Comparison of ENCODE assay signal across 25 mouse cellular contexts in the genomic region with DNA sequence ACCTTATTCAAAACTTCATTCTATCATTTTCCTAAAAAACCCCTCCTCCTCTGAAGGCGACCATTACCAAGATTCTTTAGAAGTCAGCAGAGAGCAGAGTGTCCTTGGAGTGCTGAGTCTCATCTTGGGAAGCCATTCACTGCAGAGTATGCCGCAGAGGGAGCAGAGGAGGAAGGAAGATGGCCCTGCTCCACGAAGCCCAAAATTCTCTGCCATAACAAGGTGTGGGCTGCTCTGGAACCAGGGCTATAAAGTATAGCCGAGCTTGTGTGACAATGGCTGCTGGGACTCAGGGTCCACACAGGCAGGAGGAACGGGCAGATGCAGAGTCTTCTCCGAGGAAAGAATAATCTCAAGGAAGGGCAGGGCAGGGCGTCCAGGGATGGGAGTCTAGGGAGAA.
"Had no signal": no experiment of that assay in that cellular context is flagged by ENCODE, and none has a peak within 500 bp of the region (broad histone marks: within the 10 kb centered on the region; RNA-seq: fewer than 3 reads in every experiment).

No protein-coding gene starts in this region.

- H3K27me3 ChIP-seq: kidney, embryonic 15.5 days; limb, embryonic 12.5 days; limb, embryonic 15.5 days; lung, embryonic 15.5 days; megakaryocyte, embryonic 14.5 days; midbrain, embryonic 13.5 days; neural tube, embryonic 13.5 days; stomach, embryonic 15.5 days had no signal

- H3K9ac ChIP-seq: kidney, embryonic 15.5 days; limb, embryonic 12.5 days; limb, embryonic 15.5 days; liver, embryonic 14.5 days; liver, postnatal 0 days; lung, embryonic 15.5 days; midbrain, embryonic 13.5 days; neural tube, embryonic 13.5 days; stomach, embryonic 15.5 days had no signal

- H3K4me3 ChIP-seq: kidney, embryonic 15.5 days; limb, embryonic 12.5 days; limb, embryonic 15.5 days; lung, embryonic 15.5 days; megakaryocyte, embryonic 14.5 days; midbrain, embryonic 10.5 days; midbrain, embryonic 13.5 days; myocyte; neural tube, embryonic 13.5 days; stomach, embryonic 15.5 days had no signal

- DNase-seq: kidney, adult 8-10 months; kidney, postnatal 10 days; kidney, postnatal 36 days; layer of hippocampus, adult 9-11 months; left cerebral cortex, postnatal 4 days; liver, postnatal 0 days; lung, postnatal 10 days; lung, postnatal 36 days; retina, postnatal 1 day; right cerebral cortex, postnatal 25 days; spleen, adult 18-20 months; thymus, postnatal 25 days had no signal

- H3K36me3 ChIP-seq: kidney, embryonic 15.5 days; limb, embryonic 12.5 days; limb, embryonic 15.5 days; lung, embryonic 15.5 days; midbrain, embryonic 10.5 days; midbrain, embryonic 13.5 days; neural tube, embryonic 13.5 days; stomach, embryonic 15.5 days had no signal

- H3K4me2 ChIP-seq: kidney, embryonic 15.5 days; limb, embryonic 12.5 days; limb, embryonic 15.5 days; liver, embryonic 11.5 days; lung, embryonic 15.5 days; midbrain, embryonic 13.5 days; neural tube, embryonic 13.5 days had no signal

- H3K27ac ChIP-seq: limb, embryonic 12.5 days; limb, embryonic 15.5 days; liver, embryonic 14.5 days; lung, embryonic 15.5 days; midbrain, embryonic 10.5 days; midbrain, embryonic 13.5 days; neural tube, embryonic 13.5 days; stomach, embryonic 15.5 days had no signal

- ATAC-seq: liver, postnatal 0 days; midbrain, embryonic 13.5 days; midbrain, embryonic 16.5 days had no signal

- H3K9me3 ChIP-seq: kidney, embryonic 15.5 days; limb, embryonic 12.5 days; limb, embryonic 15.5 days; lung, embryonic 15.5 days; megakaryocyte, embryonic 14.5 days; midbrain, embryonic 10.5 days; midbrain, embryonic 13.5 days; neural tube, embryonic 13.5 days; stomach, embryonic 15.5 days had no signal
